Mouse (Mus musculus): ENCODE measurements around the gene Aspn.

Aspn gene

DNA sequence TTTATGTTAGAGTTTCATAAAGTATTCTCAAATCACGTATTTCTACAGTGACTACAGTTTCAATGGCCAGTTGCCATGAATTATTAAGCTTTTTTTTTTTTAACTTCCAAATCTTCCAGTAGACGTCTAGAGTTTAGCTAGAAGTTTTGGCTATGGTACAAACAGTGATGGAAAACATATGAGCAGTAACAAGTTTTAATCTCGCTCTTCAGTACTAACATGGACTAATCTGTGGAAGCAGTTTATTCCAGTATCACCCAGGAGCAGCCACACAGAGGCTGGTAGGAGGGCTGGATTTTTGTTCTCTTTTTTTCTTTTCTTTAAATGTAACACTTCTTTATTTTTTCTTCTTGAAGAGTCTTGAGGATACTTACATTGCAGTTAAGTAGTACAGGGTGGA, at the start of gene Aspn:
TSS of gene Aspn (plus strand) at position 165 of the 400 bp plus-strand sequence.
- no peak for DNase-seq (ENCODE audit: low spot score)

DNA sequence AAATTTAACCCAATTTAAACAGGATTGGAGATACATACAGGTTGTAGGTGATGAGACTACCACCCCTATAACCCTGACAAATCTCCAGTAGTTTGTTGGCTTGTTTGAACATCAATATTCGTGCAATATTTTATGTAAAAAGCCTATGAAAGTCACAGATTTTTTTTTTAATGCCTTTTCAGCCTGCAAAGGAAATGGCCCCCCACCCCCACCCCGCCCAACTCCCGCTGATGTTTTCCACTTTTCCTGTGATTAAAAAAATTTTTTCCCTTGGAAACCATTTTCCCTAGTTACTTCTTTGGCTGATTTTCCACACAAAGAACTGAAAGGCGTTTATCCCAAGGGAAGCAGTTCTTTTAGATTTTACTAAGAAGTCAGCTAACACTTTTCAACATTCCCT, 39.7 kb upstream of the Aspn start, which contains the start of gene Ecm2:
TSS of gene Ecm2 (plus strand) at position 301 of the 400 bp plus-strand sequence.
- DNase-seq (ENCODE audit: low spot score) = no peak

DNA sequence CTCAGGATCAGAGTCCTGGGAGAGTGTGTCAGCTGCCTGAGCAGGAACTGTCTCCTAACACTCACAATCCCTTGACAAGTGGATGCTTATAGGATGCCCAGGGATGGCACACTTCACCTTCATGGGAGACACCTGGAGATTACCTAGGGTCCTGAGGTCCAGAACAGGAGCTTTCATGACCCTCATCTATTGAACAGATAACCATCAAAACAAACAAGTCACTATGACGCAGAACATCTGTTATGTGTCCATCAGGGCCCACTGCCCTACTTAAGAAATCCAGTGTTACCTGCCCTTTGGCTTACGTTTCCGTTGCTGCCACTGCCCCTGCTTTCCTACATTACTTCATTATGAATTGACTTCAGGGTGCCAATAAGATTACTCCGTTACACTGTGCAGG, 38.5 kb upstream of the Aspn start:
- DNase-seq (ENCODE audit: low spot score) = no peak

DNA sequence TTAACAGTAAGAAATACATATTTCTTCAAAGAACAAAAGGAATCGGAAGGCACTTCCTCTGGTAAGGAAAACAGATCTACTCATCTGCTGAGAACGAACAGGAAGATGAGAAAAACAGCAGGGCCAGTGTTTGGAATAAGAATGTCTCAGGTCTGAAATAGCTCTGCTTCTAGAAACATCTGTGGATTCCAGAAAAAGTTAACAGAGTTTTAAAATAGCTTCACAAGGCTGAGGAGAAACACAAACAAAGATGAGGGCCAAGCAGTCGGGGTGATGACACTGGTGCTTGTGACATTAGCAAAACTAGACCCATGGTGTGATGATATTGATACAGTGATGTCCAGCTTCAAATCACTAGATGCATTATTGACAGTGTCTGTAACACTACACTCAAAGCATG, 37.1 kb upstream of the Aspn start:
- no peak for DNase-seq (ENCODE audit: low spot score)

DNA sequence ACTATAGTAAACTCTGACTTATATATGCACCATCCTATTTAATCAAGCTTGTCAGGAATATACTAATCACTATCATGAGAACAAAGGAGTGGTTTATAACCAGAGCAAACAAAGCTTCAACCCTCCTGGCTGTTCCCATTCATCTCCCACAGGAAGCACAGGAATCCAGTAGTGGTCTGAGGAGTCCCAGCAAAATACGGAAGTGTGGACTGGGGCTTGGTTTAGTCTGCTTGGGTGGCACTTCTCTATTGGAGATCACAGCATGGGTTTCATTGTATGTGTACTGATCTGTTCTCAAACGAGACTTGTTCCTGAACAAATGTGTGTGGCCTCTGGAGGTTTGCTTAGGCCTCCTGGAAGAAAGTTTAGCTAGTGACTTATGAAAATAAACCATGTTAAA, 25.5 kb upstream of the Aspn start:
- peak; percentile 6 for DNase-seq (ENCODE audit: low spot score)

DNA sequence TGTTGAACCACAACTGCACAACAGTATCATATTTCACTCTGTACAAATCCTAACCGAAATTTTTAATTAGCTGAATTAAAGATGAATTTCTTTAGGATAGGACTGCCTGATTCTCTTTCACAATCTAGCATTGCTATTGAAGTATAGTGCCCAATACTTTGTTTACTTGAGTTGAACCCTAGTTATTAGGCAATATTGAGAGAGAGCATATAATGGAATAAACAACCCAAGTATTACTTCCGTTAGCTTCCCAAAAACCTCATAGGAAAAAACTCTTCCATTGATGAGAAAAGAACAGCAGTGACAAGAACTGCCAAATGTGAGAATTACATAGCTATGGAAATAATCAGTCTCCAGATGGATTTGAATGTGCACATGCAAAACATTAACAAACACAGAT, 18.0 kb upstream of the Aspn start:
- DNase-seq (ENCODE audit: low spot score) = no peak

DNA sequence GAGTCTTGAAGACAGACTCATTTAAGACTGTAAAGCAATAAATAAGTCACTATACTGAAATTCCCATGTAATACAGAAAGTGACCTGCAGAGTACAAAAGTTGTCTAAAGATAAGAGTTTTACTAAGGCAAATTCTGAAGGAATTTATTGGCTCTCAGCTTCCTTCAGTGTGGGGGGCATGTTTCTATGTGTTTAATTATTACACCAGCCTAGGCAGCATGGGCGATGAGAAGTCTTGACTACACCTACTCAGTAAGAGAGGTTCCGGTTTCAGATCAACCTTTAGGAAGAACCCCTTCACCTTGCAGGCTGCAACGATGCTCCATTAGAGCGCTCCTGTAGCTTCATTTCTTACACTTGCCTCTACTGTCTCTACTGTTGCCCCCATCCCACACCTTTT, 13.6 kb upstream of the Aspn start:
- DNase-seq (ENCODE audit: low spot score) = no peak

DNA sequence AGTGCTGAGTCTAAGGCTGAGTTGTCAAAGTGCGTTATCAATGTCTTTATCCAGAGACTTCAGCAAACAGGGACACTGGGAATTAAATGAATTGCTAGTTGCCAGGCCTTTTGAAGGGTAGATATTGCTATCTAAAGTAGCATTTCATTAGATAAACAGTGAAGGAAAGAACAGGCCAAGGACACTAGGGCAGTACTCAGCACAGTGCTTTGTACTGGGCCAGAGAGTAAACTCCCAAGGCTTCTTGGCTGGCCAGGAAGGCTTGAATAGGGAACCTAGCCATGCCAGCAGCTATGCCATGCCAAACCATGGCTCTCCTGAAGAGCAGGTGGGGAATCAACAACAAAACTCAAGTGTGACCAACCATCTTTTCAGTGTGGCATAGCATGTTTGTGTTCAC, 7.3 kb upstream of the Aspn start:
- no peak for DNase-seq (ENCODE audit: low spot score)

DNA sequence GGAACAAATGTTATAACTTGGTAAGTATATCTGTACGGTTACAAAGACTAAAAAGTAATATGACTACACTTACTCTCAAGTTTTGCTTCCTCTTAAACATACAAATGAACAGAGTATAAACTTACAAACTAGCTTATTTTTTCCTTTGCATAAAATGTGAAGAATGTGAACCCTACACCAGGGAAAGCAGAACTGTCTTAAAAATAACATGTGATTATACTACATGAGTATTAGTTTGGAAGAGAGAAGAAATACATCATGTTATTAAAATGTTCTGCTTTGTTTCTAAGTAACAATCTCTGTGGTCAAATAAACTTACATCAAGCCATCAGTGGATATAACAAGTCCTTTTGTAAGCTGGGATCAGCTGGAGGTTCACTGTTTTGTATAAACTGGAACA, 5.5 kb upstream of the Aspn start:
- DNase-seq (ENCODE audit: low spot score) = no peak

DNA sequence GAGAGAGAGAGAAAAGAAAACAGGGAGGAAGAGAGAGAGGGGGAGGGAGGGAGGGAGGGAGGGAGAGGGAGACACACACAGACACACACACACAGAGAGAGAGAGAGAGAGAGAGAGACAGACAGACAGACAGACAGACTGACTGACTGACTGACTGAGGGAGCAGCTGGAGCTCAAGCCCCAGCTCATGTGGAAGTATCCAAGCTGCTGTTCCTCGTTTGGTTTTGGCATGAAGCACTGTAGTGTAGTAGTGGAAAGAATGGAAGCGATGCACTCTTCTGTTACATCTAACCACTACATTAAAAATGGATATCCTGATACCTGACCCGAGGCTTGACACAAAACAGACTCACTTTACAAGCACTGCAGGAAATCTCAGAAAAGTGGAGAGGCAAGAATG, 1.4 kb downstream of the Aspn start:
- DNase-seq (ENCODE audit: low spot score) = no peak

DNA sequence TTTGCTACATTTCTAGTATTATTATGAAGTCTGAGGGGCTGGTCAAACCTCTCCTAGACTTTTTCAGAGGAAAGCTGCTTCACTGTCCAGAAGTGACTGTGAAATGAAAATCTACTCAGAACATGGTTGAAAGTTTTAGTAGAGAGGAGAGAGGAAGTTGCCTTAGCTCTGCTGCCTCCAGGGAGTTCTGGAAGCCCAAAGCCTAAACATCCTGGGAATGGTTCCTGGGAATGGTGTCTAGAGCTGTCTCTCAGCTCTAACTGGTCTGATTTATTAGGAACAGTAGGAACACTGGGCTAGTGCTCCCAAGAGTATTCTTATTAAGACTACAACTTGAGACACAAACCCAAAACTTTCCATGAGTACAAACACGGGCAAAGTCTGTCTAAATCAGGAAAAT, 2.3 kb downstream of the Aspn start:
- DNase-seq (ENCODE audit: low spot score) = no peak

DNA sequence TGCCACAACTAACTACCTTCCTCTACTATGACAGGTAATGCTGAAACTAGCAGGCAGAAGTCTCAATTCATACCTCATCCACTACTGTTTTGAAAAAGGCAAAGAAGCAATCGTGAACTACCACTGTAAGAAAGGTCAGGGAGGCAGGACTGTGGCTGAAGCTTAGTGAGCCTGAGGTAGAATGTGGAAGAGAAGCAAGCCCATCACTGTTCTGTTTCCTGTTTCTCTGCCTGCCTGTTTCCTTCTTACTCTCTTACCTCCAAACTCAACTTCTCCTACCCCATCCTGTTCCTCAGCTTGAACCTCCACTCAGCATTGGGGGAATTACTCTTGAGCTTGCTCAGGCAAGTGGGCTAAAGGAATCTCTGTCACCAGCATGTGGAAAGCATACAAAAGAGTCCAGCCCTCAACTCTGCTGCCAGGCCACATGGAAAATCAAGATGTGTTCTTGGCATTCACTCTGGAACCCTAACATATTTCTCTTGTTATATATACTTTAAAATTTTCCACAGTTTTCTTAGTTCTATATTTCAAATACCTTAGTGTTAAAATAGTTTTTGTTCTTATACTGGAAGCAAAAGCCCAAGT, 3.4 kb downstream of the Aspn start:
- DNase-seq (ENCODE audit: low spot score) = no peak

DNA sequence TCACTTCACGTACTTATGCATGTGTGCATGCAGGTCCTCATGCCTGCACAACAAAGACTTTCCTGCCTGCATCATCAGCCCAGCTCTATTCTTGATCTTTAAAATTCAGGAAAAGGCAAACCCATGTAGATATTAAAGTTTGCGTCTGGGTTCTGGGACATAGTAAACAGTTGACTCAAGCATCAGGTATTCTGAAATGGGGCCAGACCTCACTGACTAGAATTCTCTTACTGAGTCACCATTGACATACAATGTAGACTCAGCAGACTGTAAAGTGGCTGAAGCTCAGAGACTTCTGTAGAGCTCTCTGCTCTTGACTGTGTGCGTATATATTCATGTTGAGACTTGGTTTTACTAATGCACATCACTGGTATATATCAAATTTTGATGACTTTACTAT, 5.4 kb downstream of the Aspn start:
- DNase-seq (ENCODE audit: low spot score) = no peak

DNA sequence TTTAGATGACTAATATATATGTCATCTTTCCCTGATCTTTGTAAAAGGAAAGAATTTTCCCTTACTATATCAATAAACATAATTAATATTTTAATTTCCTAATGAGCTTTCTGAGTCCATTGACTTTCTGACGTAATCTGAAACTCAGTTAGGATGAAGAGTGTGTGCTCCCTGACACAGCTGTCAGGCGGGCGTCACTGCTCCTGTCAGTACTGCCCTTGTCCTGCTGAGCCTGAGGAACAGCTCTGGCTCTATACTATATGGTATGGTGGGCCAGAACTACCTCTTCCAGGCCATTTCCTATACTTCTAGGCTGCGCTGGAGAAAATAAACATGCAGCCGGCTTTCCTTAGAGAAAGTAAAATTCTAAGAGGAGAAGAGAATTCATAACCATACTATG, 10.3 kb downstream of the Aspn start:
- DNase-seq (ENCODE audit: low spot score) = no peak

DNA sequence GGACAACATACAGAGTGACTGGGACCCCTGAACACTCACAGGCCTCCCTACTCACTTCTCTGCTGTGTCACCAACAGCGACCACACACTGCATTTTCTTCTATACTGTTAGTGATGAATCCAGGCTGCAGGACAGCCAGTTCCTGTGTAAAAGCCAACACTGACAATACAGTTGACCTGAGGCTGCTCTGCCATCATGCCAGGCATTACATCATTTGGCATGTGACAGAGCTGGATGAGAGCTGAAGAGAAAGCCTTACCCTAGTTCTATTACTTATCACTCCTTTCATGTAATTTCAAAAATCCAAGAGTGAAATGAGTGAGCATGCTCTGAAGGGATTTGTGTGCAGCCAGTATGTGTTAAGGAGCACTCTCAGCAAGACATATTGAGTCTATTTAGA, 12.0 kb downstream of the Aspn start:
- no peak for DNase-seq (ENCODE audit: low spot score)

DNA sequence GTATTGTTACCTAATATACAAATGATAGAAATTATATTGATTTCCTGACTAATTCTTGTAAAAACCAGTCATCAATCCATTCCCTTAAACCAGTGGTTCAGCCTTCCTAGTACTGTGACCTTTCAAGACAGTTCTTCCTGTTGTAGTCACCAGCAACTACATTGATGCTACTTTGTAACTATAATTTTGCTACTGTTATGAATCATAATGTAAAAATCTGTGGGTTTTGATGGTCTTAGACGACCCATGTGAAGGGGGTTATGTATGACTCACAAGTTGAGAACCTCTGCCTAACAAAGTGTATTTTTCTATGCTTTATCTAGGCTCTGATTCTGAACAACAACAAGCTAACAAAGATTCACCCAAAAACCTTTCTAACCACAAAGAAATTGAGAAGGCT, 12.7 kb downstream of the Aspn start:
- DNase-seq (ENCODE audit: low spot score) = no peak

DNA sequence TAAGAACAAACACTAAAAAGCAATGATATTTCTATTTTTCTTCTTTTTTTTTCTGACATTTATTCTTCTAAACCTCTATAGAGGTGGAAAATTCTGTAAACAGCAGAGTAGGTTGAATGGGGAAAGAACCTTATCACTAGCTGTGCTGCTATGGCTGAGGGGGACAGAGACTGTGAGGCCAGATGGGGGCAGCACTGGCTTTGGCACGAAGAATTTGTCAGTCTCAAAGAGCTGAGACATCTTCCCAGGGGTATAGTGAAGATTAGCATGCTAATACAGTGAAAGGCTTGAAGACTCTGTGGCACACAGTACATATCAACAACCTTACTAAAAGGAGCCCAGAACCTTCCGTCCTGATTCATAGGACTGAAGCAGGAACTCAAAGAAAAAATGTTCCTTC, 14.9 kb downstream of the Aspn start:
- DNase-seq (ENCODE audit: low spot score) = peak; percentile 36

DNA sequence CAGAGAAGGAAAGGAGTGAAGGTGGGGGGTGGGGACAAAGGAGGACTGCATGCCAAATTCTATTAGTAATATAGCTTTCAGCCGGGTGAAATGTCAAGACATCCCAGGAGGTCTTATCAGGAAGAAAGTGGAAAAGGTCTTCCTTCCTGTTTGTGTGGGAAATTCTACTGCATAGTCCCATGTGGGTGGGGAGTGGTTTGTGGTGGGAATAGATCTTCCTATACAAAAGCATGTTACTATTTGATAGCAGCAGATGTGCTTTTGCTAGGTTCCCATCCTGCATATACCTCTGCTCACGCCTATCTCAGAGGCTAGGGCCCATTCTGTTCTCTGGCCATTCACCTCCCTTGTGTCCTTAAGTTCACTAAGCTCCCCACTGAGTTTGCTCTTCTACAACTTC, 16.6 kb downstream of the Aspn start:
- DNase-seq (ENCODE audit: low spot score) = no peak

DNA sequence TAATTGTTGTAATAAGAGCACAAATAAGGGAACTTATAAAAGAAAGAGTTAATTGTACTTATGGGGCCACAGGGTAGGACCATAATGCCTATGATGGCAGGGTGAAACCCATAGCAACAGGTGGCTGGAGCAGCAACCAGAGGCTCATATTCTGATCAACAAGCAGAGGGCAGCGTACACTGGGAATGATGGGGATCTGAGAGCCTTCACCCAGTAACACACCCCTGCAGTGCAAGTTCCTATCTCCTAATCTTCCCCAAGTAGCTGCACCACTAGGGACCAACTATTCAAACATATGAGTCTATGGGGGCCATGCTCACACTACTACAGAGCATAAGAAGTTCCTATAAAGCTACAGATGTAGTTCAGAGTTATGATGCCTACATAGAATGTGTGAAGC, 20.1 kb downstream of the Aspn start:
- no peak for DNase-seq (ENCODE audit: low spot score)

DNA sequence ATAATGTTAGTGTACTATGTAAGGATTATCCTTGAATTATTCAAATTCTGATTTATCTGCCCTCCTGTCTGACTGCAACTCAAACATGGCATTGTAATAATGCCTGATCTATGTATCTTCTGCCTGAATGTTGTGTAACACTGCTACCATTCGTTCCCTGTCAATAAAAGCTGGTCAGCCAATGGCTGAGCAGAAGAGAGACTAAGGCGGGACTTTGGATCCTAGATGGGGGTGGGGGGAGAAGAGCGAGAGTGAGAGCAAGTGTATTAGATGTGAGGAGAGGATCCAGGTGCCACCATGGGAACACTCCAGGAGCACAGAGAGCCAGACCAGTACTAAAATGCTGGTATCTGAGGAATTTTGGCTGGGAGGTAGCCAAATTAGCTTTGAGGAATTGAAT, 26.1 kb downstream of the Aspn start:
- no peak for DNase-seq (ENCODE audit: low spot score)

DNA sequence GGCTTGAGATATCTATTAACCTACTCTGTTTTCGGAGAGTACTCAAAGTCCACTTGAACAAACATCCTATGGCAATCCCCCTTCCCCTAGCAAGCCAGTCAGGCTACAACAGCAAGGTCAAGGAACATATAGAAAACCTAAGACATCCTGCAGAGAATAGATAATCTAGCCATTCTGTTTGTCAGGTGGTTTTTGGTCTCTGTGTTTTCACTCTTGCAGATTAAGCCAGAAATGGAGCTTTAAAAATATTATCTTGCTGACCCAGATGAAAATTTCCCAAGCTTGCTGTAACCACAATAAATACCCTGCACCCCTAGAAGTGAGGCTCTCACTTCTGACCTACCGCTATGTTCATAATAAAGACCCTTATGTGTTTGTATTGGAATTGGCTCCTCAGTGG, 27.2 kb downstream of the Aspn start:
- DNase-seq (ENCODE audit: low spot score) = no peak

DNA sequence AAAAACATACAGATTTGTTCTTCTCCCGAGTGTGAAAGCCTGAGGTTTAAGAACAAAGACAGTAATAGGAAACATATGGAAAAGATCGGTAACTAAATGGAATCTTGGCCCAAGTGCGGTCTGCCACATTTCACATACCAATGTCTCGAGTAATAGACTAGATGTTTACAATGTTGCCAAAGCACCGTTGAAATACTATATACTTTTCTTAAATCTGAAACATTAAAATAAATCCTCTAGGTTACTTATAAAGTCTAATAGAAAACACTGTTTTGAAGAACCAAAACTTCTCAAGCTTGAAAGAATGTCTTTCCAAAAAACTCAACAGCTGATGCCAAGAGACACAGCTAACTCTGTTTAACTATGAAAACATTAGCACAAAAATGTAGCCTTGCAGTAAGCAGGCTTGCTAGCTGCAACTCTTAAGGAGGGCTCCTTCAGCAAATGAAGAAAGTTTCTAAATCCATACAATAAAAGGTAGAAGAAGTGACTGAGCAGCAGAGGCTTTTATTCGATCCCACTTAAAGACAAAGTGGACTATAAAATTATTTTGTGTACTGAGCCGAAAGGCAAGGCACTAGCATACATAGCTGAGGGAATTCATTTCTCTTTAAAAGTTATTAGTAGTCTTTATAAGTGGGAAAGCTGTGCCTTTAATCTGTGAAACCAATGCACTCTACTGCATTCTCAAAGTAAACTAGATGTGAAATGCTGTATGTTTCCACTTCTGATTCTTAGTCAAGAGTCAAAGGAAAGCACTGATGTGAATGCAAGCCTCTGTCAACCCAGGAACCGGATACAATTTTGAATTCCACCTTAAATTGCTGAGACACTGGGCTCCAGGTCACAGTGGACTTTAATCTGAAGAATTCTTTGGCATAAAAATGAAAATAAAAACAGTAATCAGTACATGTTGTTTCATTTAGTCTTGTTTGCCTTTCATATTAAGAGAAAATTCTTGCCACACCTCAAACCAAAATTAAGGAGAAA, 37.6 kb downstream of the Aspn start, which contains the start of gene Omd:
TSS of gene Omd (plus strand) at position 922 of the 990 bp plus-strand sequence.
- no peak for DNase-seq (ENCODE audit: low spot score)

DNA sequence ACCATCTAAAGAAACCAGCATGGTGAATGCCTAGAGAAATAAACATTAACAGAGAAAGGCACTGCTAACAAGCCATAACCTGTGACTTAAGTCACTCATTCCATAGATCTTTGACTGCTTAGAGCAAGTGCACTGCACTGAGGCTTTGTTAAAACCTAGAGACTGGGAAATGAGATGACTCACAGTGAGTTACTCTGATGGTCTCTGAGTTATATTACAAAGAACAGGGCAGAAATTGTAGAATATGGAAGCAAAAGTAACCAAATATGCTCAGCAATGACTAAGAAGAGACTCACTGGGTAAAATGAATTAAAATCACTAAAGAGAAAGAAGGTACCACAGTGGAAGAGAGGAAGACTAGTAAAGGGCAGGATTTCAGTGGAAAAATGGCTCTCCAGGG, 39.6 kb downstream of the Aspn start:
- no peak for DNase-seq (ENCODE audit: low spot score)
